Mouse (Mus musculus) MEL (cell line): Measurements from ENCODE around the gene Slc25a45.

Source experiments
- BHLHE40 ChIP-seq: IDR thresholded peaks from 2 replicates; pipeline ENCODE4 v1.6.1; 2012; ENCODE audit warnings: low read depth, mild to moderate bottlenecking, inconsistent platforms, low read length, improper control_type of control experiment, borderline replicate concordance
- CHD2 ChIP-seq: IDR thresholded peaks from 2 replicates; pipeline ENCODE4 v1.6.1; 2011; ENCODE audit warnings: low read length, improper control_type of control experiment
- CTCF ChIP-seq, 3 experiments: IDR thresholded peaks in 2 of 3; conservative IDR thresholded peaks in 1 of 3; 2 replicates each; pipeline ENCODE4 v1.5.1; 2011 to 2012; ENCODE audit warnings: low read length in 3 of 3, low read depth in 2 of 3, mild to moderate bottlenecking in 2 of 3, improper control_type of control experiment in 1 of 3, inconsistent platforms in 1 of 3, mixed read lengths in 1 of 3, moderate library complexity in 1 of 3; ENCODE audit not compliant: control insufficient read depth in 1 of 3, insufficient read depth in 1 of 3, poor library complexity in 1 of 3, severe bottlenecking in 1 of 3
- E2F4 ChIP-seq: IDR thresholded peaks from 2 replicates; pipeline ENCODE4 v1.6.1; 2011; ENCODE audit warnings: low read depth, low read length, improper control_type of control experiment, borderline replicate concordance
- EP300 ChIP-seq, 2 experiments: IDR thresholded peaks; 2 replicates each; pipeline ENCODE4 v1.6.1; 2011; ENCODE audit warnings: improper control_type of control experiment in 2 of 2, low read length in 2 of 2, low read depth in 1 of 2, mild to moderate bottlenecking in 1 of 2
- GATA1 ChIP-seq: IDR thresholded peaks from 2 replicates; pipeline ENCODE4 v1.6.1; 2011; ENCODE audit warnings: low read depth, low read length, improper control_type of control experiment
- MAFK ChIP-seq: IDR thresholded peaks from 2 replicates; pipeline ENCODE4 v1.6.1; 2011; ENCODE audit warnings: low read depth, mild to moderate bottlenecking, low read length, improper control_type of control experiment, borderline replicate concordance
- MAZ ChIP-seq: IDR thresholded peaks from 2 replicates; pipeline ENCODE4 v1.6.1; 2012; ENCODE audit warnings: low read depth, mild to moderate bottlenecking, inconsistent platforms, low read length, improper control_type of control experiment
- MYC ChIP-seq: IDR thresholded peaks from 2 replicates; pipeline ENCODE4 v1.6.1; 2011; ENCODE audit warnings: low read depth, mild to moderate bottlenecking, low read length, improper control_type of control experiment, moderate library complexity
- NRF1 ChIP-seq: IDR thresholded peaks from 2 replicates; pipeline ENCODE4 v1.6.1; 2014; ENCODE audit warnings: low read depth, mild to moderate bottlenecking, inconsistent platforms, low read length, improper control_type of control experiment, moderate library complexity; ENCODE audit not compliant: poor library complexity, insufficient read depth, severe bottlenecking
- POLR2A ChIP-seq, 2 experiments: IDR thresholded peaks; 2 replicates each; pipeline ENCODE4 v1.6.1; 2011 to 2012; ENCODE audit warnings: low read length in 2 of 2, mild to moderate bottlenecking in 2 of 2, control low read depth in 1 of 2, improper control_type of control experiment in 1 of 2, low read depth in 1 of 2, moderate library complexity in 1 of 2; ENCODE audit not compliant: control insufficient read depth in 1 of 2, insufficient read depth in 1 of 2, poor library complexity in 1 of 2
- USF2 ChIP-seq, 2 experiments: IDR thresholded peaks; 2 replicates each; pipeline ENCODE4 v1.6.1; 2011 to 2012; ENCODE audit warnings: improper control_type of control experiment in 2 of 2, low read length in 2 of 2, borderline replicate concordance in 1 of 2, inconsistent platforms in 1 of 2, low read depth in 1 of 2, mild to moderate bottlenecking in 1 of 2; ENCODE audit not compliant: insufficient read depth in 1 of 2
- ZC3H11A ChIP-seq: IDR thresholded peaks from 2 replicates; pipeline ENCODE4 v1.6.1; 2012; ENCODE audit warnings: low read depth, mild to moderate bottlenecking, inconsistent platforms, low read length, improper control_type of control experiment
- ZMIZ1 ChIP-seq: IDR thresholded peaks from 2 replicates; pipeline ENCODE4 v1.6.1; 2012; ENCODE audit warnings: low read depth, mild to moderate bottlenecking, inconsistent platforms, low read length, improper control_type of control experiment, moderate library complexity

DNA sequence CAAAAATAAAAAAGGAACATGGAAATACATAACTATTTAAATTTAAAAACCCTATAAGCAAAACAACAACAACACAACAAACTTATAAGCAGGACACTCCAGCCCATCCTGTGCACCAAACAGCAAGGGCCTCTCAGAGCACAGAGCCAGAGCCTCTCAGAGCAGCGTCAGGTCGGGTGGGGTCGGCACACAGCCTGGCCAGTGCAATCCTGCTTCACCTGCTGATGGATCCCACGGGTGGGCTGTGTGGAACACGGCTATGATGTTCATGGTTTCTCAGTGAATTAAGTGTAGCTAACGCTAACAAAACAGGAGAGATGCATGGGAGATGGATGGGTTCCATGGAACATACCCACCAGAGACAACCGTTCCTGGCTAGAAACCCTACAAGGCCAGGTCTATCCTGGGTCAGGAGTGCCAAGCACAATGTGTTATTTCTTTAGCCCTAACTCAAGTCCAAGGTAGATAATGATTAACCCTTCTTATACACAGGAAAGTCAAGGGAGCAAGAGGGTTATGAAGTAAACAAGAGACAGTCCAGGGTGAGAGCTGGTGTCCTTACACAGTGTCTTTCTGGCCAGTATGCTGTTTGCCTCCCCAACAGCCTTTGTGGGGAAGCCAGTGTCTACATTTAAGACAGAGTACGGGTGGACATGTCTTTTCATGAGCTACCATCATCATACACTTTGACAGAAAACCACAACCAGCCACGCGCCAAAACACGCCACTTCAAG lies 46.2 kb upstream of the Slc25a45 start:
- TF ChIP-seq EP300 (IDR thresholded peaks at IDR 0.05; ENCODE audit: low read depth in 1 of 2, low read length in 2 of 2) (no peak), CTCF (IDR thresholded peaks at IDR 0.05 in 2 of 3, conservative IDR thresholded peaks at IDR 0.05 in 1 of 3; ENCODE audit: control insufficient read depth in 1 of 3, insufficient read depth in 1 of 3, low read depth in 2 of 3, low read length in 3 of 3, poor library complexity in 1 of 3, severe bottlenecking in 1 of 3) (no peak), POLR2A (IDR thresholded peaks at IDR 0.05; ENCODE audit: control insufficient read depth in 1 of 2, insufficient read depth in 1 of 2, low read depth in 1 of 2, low read length in 2 of 2, poor library complexity in 1 of 2) (no peak), MAZ (no peak), BHLHE40 (no peak), MYC (no peak), MAFK (no peak), ZC3H11A (no peak), USF2 (IDR thresholded peaks at IDR 0.05; ENCODE audit: borderline replicate concordance in 1 of 2, insufficient read depth in 1 of 2, low read depth in 1 of 2, low read length in 2 of 2) (no peak), GATA1 (no peak), NRF1 (no peak), CHD2 (no peak), ZMIZ1 (no peak), E2F4 (no peak)
